Mouse (Mus musculus) E14TG2a.4 (cell line): ENCODE data around the gene Kctd8.

Source experiments
- CTCF ChIP-seq: conservative IDR thresholded peaks from 2 replicates; pipeline ENCODE4 v1.5.1; 2014; ENCODE audit warnings: low read length
- NANOG ChIP-seq: IDR thresholded peaks from 2 replicates; pipeline ENCODE4 v1.6.1; 2014; ENCODE audit warnings: borderline replicate concordance, low read length, mixed read lengths
- POU5F1 ChIP-seq: IDR thresholded peaks from 2 replicates; pipeline ENCODE4 v1.6.1; 2014; ENCODE audit warnings: low read length, borderline replicate concordance

GRCm38 (mm10) chr5:69159897-69160509, 181.5 kb downstream of the Kctd8 start:
- TF ChIP-seq CTCF (no peak), POU5F1 (no peak), NANOG (no peak)
